Mouse (Mus musculus) CH12.LX (cell line): ENCODE results near the gene Nynrin.

Experiments
- CTCF ChIP-seq, 2 experiments: IDR thresholded peaks in 1 of 2; conservative IDR thresholded peaks in 1 of 2; 2 replicates each; pipeline ENCODE4 v1.5.1; 2011 to 2012; ENCODE audit warnings: low read depth in 2 of 2, low read length in 2 of 2, improper control_type of control experiment in 1 of 2, inconsistent platforms in 1 of 2, mild to moderate bottlenecking in 1 of 2, moderate library complexity in 1 of 2
- ELF1 ChIP-seq: IDR thresholded peaks from 2 replicates; pipeline ENCODE4 v1.6.1; 2014; ENCODE audit warnings: low read depth, mild to moderate bottlenecking, inconsistent platforms, low read length, improper control_type of control experiment
- EP300 ChIP-seq: IDR thresholded peaks from 2 replicates; pipeline ENCODE4 v1.6.1; 2011; ENCODE audit warnings: low read length, improper control_type of control experiment
- HCFC1 ChIP-seq: IDR thresholded peaks from 2 replicates; pipeline ENCODE4 v1.6.1; 2012; ENCODE audit warnings: low read depth, mild to moderate bottlenecking, inconsistent platforms, low read length, improper control_type of control experiment
- ZC3H11A ChIP-seq: IDR thresholded peaks from 2 replicates; pipeline ENCODE4 v1.6.1; 2012; ENCODE audit warnings: low read depth, mild to moderate bottlenecking, inconsistent platforms, low read length, improper control_type of control experiment

GRCm38 (mm10) chr14:55824481-55825215, 29.2 kb upstream of the Nynrin start:
- TF ChIP-seq HCFC1 (no peak), CTCF (conservative IDR thresholded peaks at IDR 0.05 in 1 of 2, IDR thresholded peaks at IDR 0.05 in 1 of 2; ENCODE audit: low read depth in 2 of 2, low read length in 2 of 2) (no peak), ZC3H11A (no peak), EP300 (no peak), ELF1 (no peak)
